17 mouse cellular contexts compared by ENCODE assay signal in genomic region chr13:44795891-44796290, GRCm38 (mm10).
DNase-seq lines count a peak whose midpoint lies in the region; ATAC-seq lines count a peak whose summit lies in the region.
"Had no signal": no experiment of that assay in that cellular context is flagged by ENCODE, and none has a peak within 500 bp of the region (broad histone marks: within the 10 kb centered on the region; RNA-seq: fewer than 3 reads in every experiment).

No protein-coding gene starts in this region.

- H3K9me3 ChIP-seq in megakaryocyte, embryonic 14.5 days = no peaks in the 10 kb centered on the region
- H3K9me3 ChIP-seq in embryonic facial prominence, embryonic 10.5 days = no peaks in the 10 kb centered on the region
- H3K9me3 ChIP-seq in forebrain, embryonic 15.5 days = no peaks in the 10 kb centered on the region
- H3K9me3 ChIP-seq: heart, embryonic 15.5 days; limb, embryonic 15.5 days; lung, embryonic 15.5 days; neural tube, embryonic 15.5 days; stomach, embryonic 15.5 days had no signal

- no peaks in the 10 kb centered on the region for H3K27me3 ChIP-seq in megakaryocyte, embryonic 14.5 days (replicated peaks)
- no peaks in the 10 kb centered on the region for H3K27me3 ChIP-seq in embryonic facial prominence, embryonic 10.5 days (replicated peaks; ENCODE audit: low read depth, poor library complexity, severe bottlenecking)
- no peaks in the 10 kb centered on the region for H3K27me3 ChIP-seq in forebrain, embryonic 15.5 days
- H3K27me3 ChIP-seq: heart, embryonic 15.5 days; limb, embryonic 15.5 days; lung, embryonic 15.5 days; neural tube, embryonic 15.5 days; stomach, embryonic 15.5 days had no signal

- H3K27ac ChIP-seq in embryonic facial prominence, embryonic 10.5 days (replicated peaks) = no peak overlapping the region; the same call in 1 of the 2 replicates
- H3K27ac ChIP-seq in forebrain, embryonic 15.5 days (replicated peaks) = no peak overlapping the region
- H3K27ac ChIP-seq: heart, embryonic 15.5 days; limb, embryonic 15.5 days; lung, embryonic 15.5 days; neural tube, embryonic 15.5 days; stomach, embryonic 15.5 days had no signal

- peaks cover 37% of the 10 kb centered on the region for H3K36me3 ChIP-seq in megakaryocyte, embryonic 14.5 days (replicated peaks; ENCODE audit: low read length)
- no peaks in the 10 kb centered on the region for H3K36me3 ChIP-seq in embryonic facial prominence, embryonic 10.5 days (replicated peaks)
- no peaks in the 10 kb centered on the region for H3K36me3 ChIP-seq in forebrain, embryonic 15.5 days
- H3K36me3 ChIP-seq: heart, embryonic 15.5 days; limb, embryonic 15.5 days; lung, embryonic 15.5 days; neural tube, embryonic 15.5 days; stomach, embryonic 15.5 days had no signal

- DNase-seq in embryonic facial prominence, embryonic 10.5 days (ENCODE audit: low spot score) = peak; percentile 56
- DNase-seq in retina, embryonic 14.5 days (ENCODE audit: low spot score) = peak; percentile 69
- DNase-seq in MN1 (ENCODE audit: low spot score) = no peak
- DNase-seq in layer of hippocampus, adult 9-10 months (ENCODE audit: low spot score) = no peak
- DNase-seq: adrenal gland, postnatal 36 days; cerebellum, adult 8-10 months; gastrocnemius, postnatal 10 days; kidney, adult 18-20 months; right cerebral cortex, postnatal 25 days had no signal

- ATAC-seq in megakaryocyte, adult 5-6 weeks (ENCODE audit: poor library complexity, severe bottlenecking) = no peak
- peak; percentile 70; the same call in 1 of the 2 replicates for ATAC-seq in forebrain, embryonic 15.5 days (replicated peaks)

- H3K4me2 ChIP-seq in forebrain, embryonic 15.5 days (replicated peaks) = no peak overlapping the region
- H3K4me2 ChIP-seq: heart, embryonic 15.5 days; limb, embryonic 15.5 days; lung, embryonic 15.5 days; neural tube, embryonic 15.5 days; stomach, embryonic 15.5 days had no signal

- 21% methylated on average over 3 of the region's 3 CpGs for WGBS in embryonic facial prominence, embryonic 10.5 days
- 8% methylated on average over 3 of the region's 3 CpGs for WGBS in forebrain, embryonic 15.5 days

- no peak overlapping the region for H3K9ac ChIP-seq in forebrain, embryonic 15.5 days (replicated peaks)
- H3K9ac ChIP-seq: heart, embryonic 15.5 days; limb, embryonic 15.5 days; lung, embryonic 15.5 days; neural tube, embryonic 15.5 days; stomach, embryonic 15.5 days had no signal

- peaks cover 96% of the 10 kb centered on the region for H3K4me1 ChIP-seq in megakaryocyte, embryonic 14.5 days
- peaks cover 70% of the 10 kb centered on the region for H3K4me1 ChIP-seq in embryonic facial prominence, embryonic 10.5 days
- peaks cover 48% of the 10 kb centered on the region for H3K4me1 ChIP-seq in forebrain, embryonic 15.5 days

- peak overlapping the region; percentile 31 for H3K4me3 ChIP-seq in megakaryocyte, embryonic 14.5 days (replicated peaks)
- no peak overlapping the region for H3K4me3 ChIP-seq in embryonic facial prominence, embryonic 10.5 days
- H3K4me3 ChIP-seq in forebrain, embryonic 15.5 days = no peak overlapping the region
- H3K4me3 ChIP-seq: heart, embryonic 15.5 days; limb, embryonic 15.5 days; lung, embryonic 15.5 days; neural tube, embryonic 15.5 days; stomach, embryonic 15.5 days had no signal

Comparison
In these comparisons a context has a peak if more than half of its experiments do, and no peak if none do; other contexts are left out.
1. DNase-seq: peak in embryonic facial prominence, embryonic 10.5 days (single experiment) and retina, embryonic 14.5 days (single experiment); none in MN1 (single experiment) and layer of hippocampus, adult 9-10 months (single experiment).